Mouse (Mus musculus) MEL (cell line): ENCODE measurements at regions not wholly inside any gene's neighbourhood (a gene's known extent, or its start where the extent isn't known, plus 50 kb on each side); places are given as distances from the start of the nearest gene placed in this dataset.

Source experiments
- DNase-seq: peaks from one replicate; pipeline ENCODE4 v3.0.0; 2011; ENCODE audit warnings: low read depth, low spot score
- H3K27ac ChIP-seq: 2 replicates; pipeline ENCODE4 v1.5.1; 2012; ENCODE audit warnings: low read depth, mild to moderate bottlenecking, control low read depth, low read length, moderate library complexity; ENCODE audit not compliant: control insufficient read depth
- H3K27me3 ChIP-seq, 2 experiments: fragments of 150-350 bp in 1 of 2; sonication (generic) in 1 of 2; 2 replicates each; pipeline ENCODE4 v1.6.1; 2012; ENCODE audit warnings: low read length in 2 of 2, mild to moderate bottlenecking in 2 of 2, improper control_type of control experiment in 1 of 2, moderate library complexity in 1 of 2; ENCODE audit not compliant: insufficient read depth in 2 of 2, control insufficient read depth in 1 of 2
- H3K36me3 ChIP-seq, 2 experiments: 2 replicates each; pipeline ENCODE4 v1.6.1; 2012 to 2014; ENCODE audit warnings: low read length in 2 of 2, improper control_type of control experiment in 1 of 2, inconsistent platforms in 1 of 2, mild to moderate bottlenecking in 1 of 2; ENCODE audit not compliant: insufficient read depth in 2 of 2, control insufficient read depth in 1 of 2
- H3K4me1 ChIP-seq, 2 experiments: fragments of 150-350 bp in 1 of 2; sonication (generic) in 1 of 2; 2 replicates each; pipeline ENCODE4 v1.6.1; 2012; ENCODE audit warnings: low read length in 2 of 2, improper control_type of control experiment in 1 of 2, mild to moderate bottlenecking in 1 of 2; ENCODE audit not compliant: insufficient read depth in 2 of 2, control insufficient read depth in 1 of 2
- H3K4me3 ChIP-seq, 2 experiments: fragments of 150-350 bp in 1 of 2; sonication (generic) in 1 of 2; 2 replicates each; pipeline ENCODE4 v1.5.1; 2012; ENCODE audit warnings: low read depth in 2 of 2, low read length in 2 of 2, mild to moderate bottlenecking in 2 of 2, moderate library complexity in 2 of 2, control low read depth in 1 of 2, improper control_type of control experiment in 1 of 2; ENCODE audit not compliant: control insufficient read depth in 1 of 2, insufficient read depth in 1 of 2
- H3K79me2 ChIP-seq: 2 replicates; pipeline ENCODE4 v1.6.1; 2012; ENCODE audit warnings: mild to moderate bottlenecking, low read length, moderate library complexity; ENCODE audit not compliant: control insufficient read depth, poor library complexity, insufficient read depth
- H3K9ac ChIP-seq: 2 replicates; pipeline ENCODE4 v1.6.1; 2012; ENCODE audit warnings: low read depth, mild to moderate bottlenecking, control low read depth, low read length, moderate library complexity; ENCODE audit not compliant: control insufficient read depth, poor library complexity, severe bottlenecking
- H3K9me3 ChIP-seq: fragments of 150-350 bp; sonication (generic); replicated peaks from 2 replicates; pipeline ENCODE4 v1.6.1; 2012; ENCODE audit warnings: mild to moderate bottlenecking, low read length, improper control_type of control experiment, moderate library complexity; ENCODE audit not compliant: insufficient read depth
- CHD1 ChIP-seq: IDR thresholded peaks from 2 replicates; pipeline ENCODE4 v1.6.1; 2012; ENCODE audit warnings: low read depth, mild to moderate bottlenecking, inconsistent platforms, low read length, improper control_type of control experiment
- CHD2 ChIP-seq: IDR thresholded peaks from 2 replicates; pipeline ENCODE4 v1.6.1; 2011; ENCODE audit warnings: low read length, improper control_type of control experiment
- CTCF ChIP-seq, 3 experiments: IDR thresholded peaks in 2 of 3; conservative IDR thresholded peaks in 1 of 3; 2 replicates each; pipeline ENCODE4 v1.5.1; 2011 to 2012; ENCODE audit warnings: low read length in 3 of 3, low read depth in 2 of 3, mild to moderate bottlenecking in 2 of 3, improper control_type of control experiment in 1 of 3, inconsistent platforms in 1 of 3, mixed read lengths in 1 of 3, moderate library complexity in 1 of 3; ENCODE audit not compliant: control insufficient read depth in 1 of 3, insufficient read depth in 1 of 3, poor library complexity in 1 of 3, severe bottlenecking in 1 of 3
- ELF1 ChIP-seq: IDR thresholded peaks from 2 replicates; pipeline ENCODE4 v1.6.1; 2014; ENCODE audit warnings: low read depth, mild to moderate bottlenecking, inconsistent platforms, low read length, improper control_type of control experiment, moderate library complexity
- EP300 ChIP-seq, 2 experiments: IDR thresholded peaks; 2 replicates each; pipeline ENCODE4 v1.6.1; 2011; ENCODE audit warnings: improper control_type of control experiment in 2 of 2, low read length in 2 of 2, low read depth in 1 of 2, mild to moderate bottlenecking in 1 of 2
- GABPA ChIP-seq: IDR thresholded peaks from 2 replicates; pipeline ENCODE4 v1.6.1; 2012; ENCODE audit warnings: low read depth, mild to moderate bottlenecking, inconsistent platforms, low read length, improper control_type of control experiment, moderate library complexity
- GATA1 ChIP-seq: IDR thresholded peaks from 2 replicates; pipeline ENCODE4 v1.6.1; 2011; ENCODE audit warnings: low read depth, low read length, improper control_type of control experiment
- HCFC1 ChIP-seq: IDR thresholded peaks from 2 replicates; pipeline ENCODE4 v1.6.1; 2012; ENCODE audit warnings: low read depth, mild to moderate bottlenecking, inconsistent platforms, low read length, improper control_type of control experiment, moderate library complexity
- MAFK ChIP-seq: IDR thresholded peaks from 2 replicates; pipeline ENCODE4 v1.6.1; 2011; ENCODE audit warnings: low read depth, mild to moderate bottlenecking, low read length, improper control_type of control experiment, borderline replicate concordance
- MAX ChIP-seq: IDR thresholded peaks from 2 replicates; pipeline ENCODE4 v1.6.1; 2011; ENCODE audit warnings: low read length, improper control_type of control experiment
- MEF2A ChIP-seq: IDR thresholded peaks from 2 replicates; pipeline ENCODE4 v1.6.1; 2014; ENCODE audit warnings: low read depth, mild to moderate bottlenecking, inconsistent platforms, low read length, improper control_type of control experiment; ENCODE audit not compliant: poor library complexity, insufficient replicate concordance, severe bottlenecking; ENCODE audit errors: extremely low read depth
- MXI1 ChIP-seq: IDR thresholded peaks from 2 replicates; pipeline ENCODE4 v1.6.1; 2011; ENCODE audit warnings: mild to moderate bottlenecking, low read depth, low read length, improper control_type of control experiment
- MYB ChIP-seq: IDR thresholded peaks from 2 replicates; pipeline ENCODE4 v1.6.1; 2011; ENCODE audit warnings: mild to moderate bottlenecking, low read depth, low read length, improper control_type of control experiment
- MYC ChIP-seq: IDR thresholded peaks from 2 replicates; pipeline ENCODE4 v1.6.1; 2011; ENCODE audit warnings: low read depth, mild to moderate bottlenecking, low read length, improper control_type of control experiment, moderate library complexity
- NELFE ChIP-seq: IDR thresholded peaks from 2 replicates; pipeline ENCODE4 v1.6.1; 2011; ENCODE audit warnings: low read depth, low read length, improper control_type of control experiment
- NRF1 ChIP-seq: IDR thresholded peaks from 2 replicates; pipeline ENCODE4 v1.6.1; 2014; ENCODE audit warnings: low read depth, mild to moderate bottlenecking, inconsistent platforms, low read length, improper control_type of control experiment, moderate library complexity; ENCODE audit not compliant: poor library complexity, insufficient read depth, severe bottlenecking
- POLR2AphosphoS5 ChIP-seq: IDR thresholded peaks from 2 replicates; pipeline ENCODE4 v1.6.1; 2012; ENCODE audit warnings: low read depth, borderline replicate concordance, mild to moderate bottlenecking, inconsistent platforms, low read length, moderate library complexity, mixed read lengths
- SIN3A ChIP-seq: IDR thresholded peaks from 2 replicates; pipeline ENCODE4 v1.6.1; 2012; ENCODE audit warnings: low read length, improper control_type of control experiment, inconsistent platforms
- TAL1 ChIP-seq: IDR thresholded peaks from 2 replicates; pipeline ENCODE4 v1.6.1; 2012; ENCODE audit warnings: mild to moderate bottlenecking, inconsistent platforms, low read length, moderate library complexity, mixed read lengths
- TCF12 ChIP-seq: IDR thresholded peaks from 2 replicates; pipeline ENCODE4 v1.6.1; 2014; ENCODE audit warnings: low read depth, mild to moderate bottlenecking, inconsistent platforms, low read length, improper control_type of control experiment, moderate library complexity
- USF1 ChIP-seq: IDR thresholded peaks from 2 replicates; pipeline ENCODE4 v1.6.1; 2014; ENCODE audit warnings: low read depth, mild to moderate bottlenecking, inconsistent platforms, low read length, improper control_type of control experiment, moderate library complexity
- USF2 ChIP-seq, 2 experiments: IDR thresholded peaks; 2 replicates each; pipeline ENCODE4 v1.6.1; 2011 to 2012; ENCODE audit warnings: improper control_type of control experiment in 2 of 2, low read length in 2 of 2, borderline replicate concordance in 1 of 2, inconsistent platforms in 1 of 2, low read depth in 1 of 2, mild to moderate bottlenecking in 1 of 2; ENCODE audit not compliant: insufficient read depth in 1 of 2
- ZC3H11A ChIP-seq: IDR thresholded peaks from 2 replicates; pipeline ENCODE4 v1.6.1; 2012; ENCODE audit warnings: low read depth, mild to moderate bottlenecking, inconsistent platforms, low read length, improper control_type of control experiment
- ZMIZ1 ChIP-seq: IDR thresholded peaks from 2 replicates; pipeline ENCODE4 v1.6.1; 2012; ENCODE audit warnings: low read depth, mild to moderate bottlenecking, inconsistent platforms, low read length, improper control_type of control experiment, moderate library complexity
- ZNF384 ChIP-seq: IDR thresholded peaks from 2 replicates; pipeline ENCODE4 v1.6.1; 2012; ENCODE audit warnings: low read depth, mild to moderate bottlenecking, inconsistent platforms, low read length, improper control_type of control experiment

GRCm38 (mm10) chr3:18637553-18637952, 689.3 kb downstream of the Cypt12 start:
- H3K36me3 ChIP-seq: no peaks in the 10 kb centered on the region
- TF ChIP-seq MAFK (no peak), CHD1 (no peak), USF1 (no peak), ELF1 (no peak), MYB (no peak), ZNF384 (no peak), EP300 (IDR thresholded peaks at IDR 0.05; ENCODE audit: low read depth in 1 of 2, low read length in 2 of 2) (no peak), POLR2AphosphoS5 (no peak), USF2 (IDR thresholded peaks at IDR 0.05; ENCODE audit: borderline replicate concordance in 1 of 2, insufficient read depth in 1 of 2, low read depth in 1 of 2, low read length in 2 of 2) (no peak), SIN3A (no peak), TAL1 (no peak), ZMIZ1 (no peak), ZC3H11A (no peak), NRF1 (no peak)
- TF ChIP-seq, all 39 proteins: peak for 0
- H3K27me3 ChIP-seq: no peaks in the 10 kb centered on the region

DNA sequence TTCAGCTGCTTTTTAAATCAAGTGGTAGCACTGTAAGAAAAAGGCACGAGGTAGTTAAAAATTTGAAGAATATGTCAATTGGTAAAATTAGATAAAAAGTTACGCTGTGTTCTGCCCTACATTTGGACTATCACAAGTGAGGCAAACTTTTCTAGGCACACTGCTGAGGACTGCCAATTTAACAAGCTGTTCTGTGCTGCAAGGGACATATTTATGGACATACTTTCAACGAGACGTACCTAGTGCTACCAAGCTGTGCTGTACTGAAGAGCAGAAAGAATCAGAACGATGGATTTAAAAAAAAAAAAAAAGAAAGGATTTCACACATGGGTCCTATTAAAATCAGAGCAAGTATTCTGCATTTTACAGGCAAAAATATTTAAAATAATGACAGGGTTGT, 692.1 kb downstream of the Cypt12 start:
- Histone ChIP-seq H3K9me3 (no peaks in the 10 kb centered on the region), H3K27ac (no peak overlapping the region)

More at GRCm38 (mm10) chr3:18637553-18637952, 689.3 kb downstream of the Cypt12 start:
- Histone ChIP-seq H3K4me1 (no peaks in the 10 kb centered on the region), H3K79me2 (no peaks in the 10 kb centered on the region), H3K27ac (no peak overlapping the region), H3K9ac (no peak overlapping the region), H3K9me3 (no peaks in the 10 kb centered on the region), H3K4me3 (no peak overlapping the region)
- DNase-seq: no peak

More for the DNA sequence above, 692.1 kb downstream of the Cypt12 start:
- no peak for TF ChIP-seq USF1
- TF ChIP-seq MAFK: no peak
- TF ChIP-seq MXI1: no peak
- no peak for TF ChIP-seq MYC
- TF ChIP-seq EP300 (IDR thresholded peaks at IDR 0.05; ENCODE audit: low read depth in 1 of 2, low read length in 2 of 2): no peak
- TF ChIP-seq HCFC1: no peak
- no peak for TF ChIP-seq TAL1
- no peak for TF ChIP-seq CHD2
- TF ChIP-seq MAX: no peak
- TF ChIP-seq USF2 (IDR thresholded peaks at IDR 0.05; ENCODE audit: borderline replicate concordance in 1 of 2, insufficient read depth in 1 of 2, low read depth in 1 of 2, low read length in 2 of 2): no peak
- TF ChIP-seq ELF1: no peak
- TF ChIP-seq NELFE: no peak
- TF ChIP-seq GABPA: no peak
- TF ChIP-seq SIN3A: no peak
- no peak for TF ChIP-seq MEF2A
- no peak for TF ChIP-seq CHD1
- no peak for TF ChIP-seq GATA1
- no peak for TF ChIP-seq CTCF (IDR thresholded peaks at IDR 0.05 in 2 of 3, conservative IDR thresholded peaks at IDR 0.05 in 1 of 3; ENCODE audit: control insufficient read depth in 1 of 3, insufficient read depth in 1 of 3, low read depth in 2 of 3, low read length in 3 of 3, poor library complexity in 1 of 3, severe bottlenecking in 1 of 3)
- TF ChIP-seq TCF12: no peak
- Histone ChIP-seq H3K79me2 (no peaks in the 10 kb centered on the region), H3K27me3 (no peaks in the 10 kb centered on the region), H3K4me1 (no peaks in the 10 kb centered on the region), H3K9ac (no peak overlapping the region), H3K36me3 (no peaks in the 10 kb centered on the region), H3K4me3 (no peak overlapping the region)
- DNase-seq: no peak
